Mouse (Mus musculus) small intestine, adult 2 months (tissue): ENCODE data around the gene Mrpl58. TPM values are rescaled to one million over a fixed set of nuclear protein-coding genes. Genes with fewer than 3 reads are reported as not detected.
"Not testable (repeated sequence)": the region's sequence is repeated elsewhere in the genome, so short reads cannot be mapped to it uniquely, and the experiment has no call there.

ENCODE experiments used
- H3K27ac ChIP-seq: fragments of 200-500 bp; 2 replicates; pipeline ENCODE4 v1.5.1; 2012; ENCODE audit warnings: low read depth, low read length, control low read depth, inconsistent platforms; ENCODE audit not compliant: insufficient read depth
- H3K27me3 ChIP-seq: fragments of 200-500 bp; 2 replicates; pipeline ENCODE4 v1.6.1; 2012; ENCODE audit warnings: mild to moderate bottlenecking, moderate library complexity, low read length, inconsistent platforms; ENCODE audit not compliant: control insufficient read depth, insufficient read depth
- H3K36me3 ChIP-seq: fragments of 200-500 bp; 2 replicates; pipeline ENCODE4 v1.6.1; 2012; ENCODE audit warnings: mild to moderate bottlenecking, low read length, control low read depth, inconsistent platforms; ENCODE audit not compliant: control insufficient read depth, insufficient read depth
- H3K4me1 ChIP-seq: fragments of 200-500 bp; 2 replicates; pipeline ENCODE4 v1.6.1; 2012; ENCODE audit warnings: low read length, inconsistent platforms, mixed read lengths; ENCODE audit not compliant: control insufficient read depth, insufficient read depth, insufficient read length
- H3K4me3 ChIP-seq: fragments of 200-500 bp; 2 replicates; pipeline ENCODE4 v1.5.1; 2012; ENCODE audit warnings: low read depth, mild to moderate bottlenecking, control low read depth, inconsistent platforms, low read length, moderate library complexity
- CTCF ChIP-seq: fragments of 200-500 bp; IDR thresholded peaks from 2 replicates; pipeline ENCODE4 v1.5.1; 2012; ENCODE audit warnings: low read depth, mild to moderate bottlenecking, control low read depth, inconsistent platforms, low read length, moderate library complexity, mixed read lengths; ENCODE audit not compliant: insufficient replicate concordance, insufficient read length; ENCODE audit errors: extremely low read depth
- POLR2A ChIP-seq: fragments of 200-500 bp; IDR thresholded peaks from 2 replicates; pipeline ENCODE4 v1.6.1; 2012; ENCODE audit warnings: low read depth, mild to moderate bottlenecking, control low read depth, inconsistent platforms, low read length, moderate library complexity
- WGBS: fragments of 180-500 bp; shearing (Covaris S2); methylation state at CpG from one replicate; pipeline ENCODE4 v1.1.7; 2018; 5-methylcytosine and 5-hydroxymethylcytosine counted together
- polyA plus RNA-seq: library from polyadenylated mRNA; depleted of rRNA; stranded (reverse); fragments of >200 nt; gene quantifications from 2 replicates; pipeline ENCODE4 v1.2.3, GENCODE M21; 2012

Gene Mrpl58
- polyA plus RNA-seq, 1 experiment: 45.8 TPM

GRCm38 (mm10) chr11:115448998-115449397, 45.4 kb downstream of the Mrpl58 start:
- H3K27me3 ChIP-seq: no peaks in the 10 kb centered on the region
- WGBS: 29% methylated on average over 7 of the region's 7 CpGs
- H3K36me3 ChIP-seq: no peaks in the 10 kb centered on the region
- peak overlapping the region; percentile 96 for H3K27ac ChIP-seq
- peaks cover 64% of the 10 kb centered on the region for H3K4me1 ChIP-seq
- TF ChIP-seq POLR2A (no peak), CTCF (no peak)
- H3K4me3 ChIP-seq: no peak overlapping the region; the same call in 1 of the 2 replicates

DNA sequence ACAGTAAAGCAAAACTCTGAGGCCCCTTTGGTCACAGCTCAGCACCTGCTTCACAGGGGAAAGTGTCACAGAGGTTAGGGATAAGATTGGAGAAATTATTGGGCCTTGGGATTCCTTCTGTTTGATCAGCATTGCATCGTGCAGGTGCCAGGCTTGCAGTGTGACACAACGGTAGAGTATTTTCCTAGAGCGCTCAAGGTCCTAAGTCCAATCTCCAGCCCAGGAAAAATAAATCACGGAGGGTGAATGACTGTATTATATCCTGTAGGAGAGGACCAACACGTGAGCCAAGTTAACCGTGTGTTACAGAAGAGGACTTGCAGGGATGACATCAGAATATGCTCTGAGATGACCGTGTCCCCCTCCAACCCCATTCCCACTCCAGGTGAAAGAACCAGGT, 46.6 kb downstream of the Mrpl58 start:
- WGBS: 29% methylated on average over 7 of the region's 7 CpGs
- Histone ChIP-seq H3K4me1 (peaks cover 61% of the 10 kb centered on the region), H3K27ac (peak overlapping the region; percentile 96)

GRCm38 (mm10) chr11:115451781-115452241, 48.3 kb downstream of the Mrpl58 start:
- peak overlapping the region; percentile 51 for H3K27ac ChIP-seq
- TF ChIP-seq POLR2A: no peak
- TF ChIP-seq CTCF: no peak
- WGBS: 25% methylated on average over 8 of the region's 8 CpGs

More for the DNA sequence above, 46.6 kb downstream of the Mrpl58 start:
- Histone ChIP-seq H3K27me3 (no peaks in the 10 kb centered on the region), H3K4me3 (peak overlapping the region; percentile 19), H3K36me3 (no peaks in the 10 kb centered on the region)
- TF ChIP-seq POLR2A: no peak

DNA sequence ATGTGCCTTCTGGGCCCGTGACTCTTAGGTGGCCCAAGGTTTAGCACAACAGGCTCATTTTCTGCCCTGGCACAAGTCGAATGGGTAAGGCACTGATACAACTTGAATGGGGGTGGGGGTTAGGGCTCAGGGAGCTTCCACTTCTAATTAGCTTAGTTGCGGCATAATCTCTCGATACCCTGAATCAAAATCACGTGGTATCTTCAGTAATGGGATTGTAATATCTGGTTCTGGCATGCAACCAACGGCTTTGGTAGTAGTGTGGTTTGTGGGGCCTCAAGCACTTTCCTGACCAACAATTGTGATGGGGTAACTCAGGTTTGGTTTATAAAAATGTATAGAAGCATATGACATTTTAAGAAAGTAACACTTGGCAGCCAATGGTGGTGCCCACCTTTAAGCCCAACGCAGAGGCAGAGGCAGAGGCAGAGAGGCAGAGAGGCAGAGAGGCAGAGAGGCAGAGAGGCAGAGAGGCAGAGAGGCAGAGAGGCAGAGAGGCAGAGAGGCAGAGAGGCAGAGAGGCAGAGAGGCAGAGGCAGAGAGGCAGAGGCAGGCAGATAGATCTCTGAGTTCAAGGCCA, 48.8 kb downstream of the Mrpl58 start:
- no peak for TF ChIP-seq CTCF
- TF ChIP-seq POLR2A: no peak
- Histone ChIP-seq H3K27ac (peak overlapping the region; percentile 51), H3K36me3 (no peaks in the 10 kb centered on the region), H3K4me1 (peaks cover 65% of the 10 kb centered on the region), H3K4me3 (no peak overlapping the region), H3K27me3 (no peaks in the 10 kb centered on the region)
- WGBS: 32% methylated on average over 7 of the region's 7 CpGs

More at GRCm38 (mm10) chr11:115451781-115452241, 48.3 kb downstream of the Mrpl58 start:
- Histone ChIP-seq H3K27me3 (no peaks in the 10 kb centered on the region), H3K36me3 (no peaks in the 10 kb centered on the region), H3K4me1 (peaks cover 62% of the 10 kb centered on the region), H3K4me3 (no peak overlapping the region)

GRCm38 (mm10) chr11:115453306-115453705, 49.8 kb downstream of the Mrpl58 start:
- Histone ChIP-seq H3K27ac (no peak overlapping the region), H3K36me3 (no peaks in the 10 kb centered on the region)

DNA sequence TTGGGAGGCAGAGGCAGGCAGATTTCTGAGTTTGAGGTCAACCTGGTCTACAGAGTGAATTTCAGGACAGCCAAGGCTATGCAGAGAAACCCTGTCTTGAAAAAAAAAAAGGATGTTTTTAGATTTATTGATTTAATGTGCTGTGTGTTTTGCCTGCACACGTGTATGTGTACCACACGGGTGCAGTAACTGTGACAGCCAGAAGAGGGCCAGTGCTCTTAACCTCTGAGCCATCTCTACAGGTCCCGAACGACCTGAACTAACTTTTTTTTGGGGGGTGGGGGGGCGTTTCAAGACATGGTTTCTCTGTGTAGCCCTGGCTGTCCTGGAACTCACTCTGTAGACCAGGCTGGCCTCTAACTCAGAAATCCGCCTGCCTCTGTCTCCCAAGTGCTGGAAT, 51.3 kb downstream of the Mrpl58 start:
- peaks cover 55% of the 10 kb centered on the region for H3K4me1 ChIP-seq
- not testable (repeated sequence) for H3K4me3 ChIP-seq
- 91% methylated on average over 6 of the region's 6 CpGs for WGBS

More at GRCm38 (mm10) chr11:115453306-115453705, 49.8 kb downstream of the Mrpl58 start:
- Histone ChIP-seq H3K4me1 (peaks cover 64% of the 10 kb centered on the region), H3K4me3 (no peak overlapping the region), H3K27me3 (no peaks in the 10 kb centered on the region)
- WGBS: 59% methylated on average over 4 of the region's 4 CpGs
- TF ChIP-seq POLR2A: no peak
- TF ChIP-seq CTCF: no peak

DNA sequence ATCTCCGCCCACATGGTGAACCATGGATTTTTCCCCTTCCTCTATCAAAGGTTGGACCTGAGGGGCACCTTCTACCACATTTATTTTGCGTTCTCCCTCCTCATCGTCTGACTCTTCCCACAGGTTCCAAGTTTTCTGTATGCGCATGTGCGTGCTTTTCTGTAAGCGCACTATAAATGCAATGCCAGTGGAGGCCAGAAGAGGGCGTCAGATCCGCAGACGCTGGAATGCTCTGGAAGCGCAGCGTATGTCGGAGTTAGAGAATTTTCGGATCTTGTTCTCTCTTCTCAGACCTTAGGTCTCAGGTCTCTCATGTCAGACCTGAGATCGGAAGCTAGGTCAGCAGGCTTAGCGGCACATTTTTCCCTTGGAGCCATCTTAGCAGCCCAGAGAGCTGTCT, 52.1 kb downstream of the Mrpl58 start:
- H3K4me3 ChIP-seq: no peak overlapping the region
- no peaks in the 10 kb centered on the region for H3K36me3 ChIP-seq
- H3K4me1 ChIP-seq: peaks cover 49% of the 10 kb centered on the region
- WGBS: 87% methylated on average over 15 of the region's 15 CpGs
- no peaks in the 10 kb centered on the region for H3K27me3 ChIP-seq
- peak overlapping the region; percentile 83 for H3K27ac ChIP-seq
- TF ChIP-seq POLR2A: no peak
- TF ChIP-seq CTCF: peak; percentile 55; the same call in 1 of the 2 replicates

More for the DNA sequence above, 51.3 kb downstream of the Mrpl58 start:
- H3K27ac ChIP-seq, H3K36me3 ChIP-seq, H3K27me3 ChIP-seq: not testable (repeated sequence)
